Mouse (Mus musculus) urinary bladder, adult 2 months (tissue): ENCODE data around the gene St3gal3. TPM values are rescaled to one million over a fixed set of nuclear protein-coding genes. Genes with fewer than 3 reads are reported as not detected.

Experiments used
- DNase-seq: peaks from one replicate; pipeline ENCODE4 v3.0.0; 2022; ENCODE audit warnings: low spot score
- polyA plus RNA-seq: library from polyadenylated mRNA; depleted of rRNA; stranded (reverse); fragments of >200 nt; gene quantifications from 2 replicates; pipeline ENCODE4 v1.2.3, GENCODE M21; 2012

Gene St3gal3
- polyA plus RNA-seq, 1 experiment: 22.8 TPM

GRCm38 (mm10) chr4:117926545-117927482 is 207.9 kb downstream of the St3gal3 start:
- no peak for DNase-seq

DNA sequence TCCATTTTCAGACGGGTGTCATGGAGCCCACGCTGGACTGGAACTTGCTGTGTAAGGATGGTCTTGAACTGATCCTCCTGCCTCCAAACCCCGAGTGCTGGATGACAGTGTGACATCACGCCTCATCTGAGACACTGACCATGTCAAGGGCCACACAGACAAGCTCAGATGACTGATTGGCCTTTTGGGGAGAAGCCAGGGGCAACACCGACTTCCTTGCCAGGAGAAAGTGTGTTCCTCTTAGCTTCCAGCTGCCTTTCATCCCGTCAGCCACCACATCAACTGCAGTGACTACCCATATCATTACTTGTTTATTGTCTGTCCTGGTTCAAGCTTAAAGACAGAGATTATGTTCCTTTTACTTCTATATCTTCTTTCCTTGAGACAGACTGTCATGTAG is 209.8 kb downstream of the St3gal3 start:
- DNase-seq: no peak

DNA sequence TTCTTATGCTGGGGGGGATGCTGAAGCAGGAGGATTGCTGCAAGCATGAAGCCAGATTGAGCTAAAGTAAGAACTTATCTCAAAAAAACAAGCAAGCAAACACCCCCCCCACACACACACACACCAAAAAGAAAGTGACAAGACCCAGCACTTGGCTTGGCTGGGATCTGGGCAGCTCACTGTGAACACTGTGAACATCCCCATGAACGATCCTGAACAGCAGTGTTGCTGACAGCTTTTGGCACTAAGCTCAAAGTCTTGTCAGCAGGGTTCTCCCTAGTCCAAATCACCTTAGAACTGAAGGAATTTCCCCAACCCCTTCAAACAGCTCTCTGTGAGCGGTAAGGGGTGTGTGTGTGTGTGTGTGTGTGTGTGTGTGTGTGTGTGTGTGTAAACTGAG is 211.3 kb downstream of the St3gal3 start:
- DNase-seq: no peak

DNA sequence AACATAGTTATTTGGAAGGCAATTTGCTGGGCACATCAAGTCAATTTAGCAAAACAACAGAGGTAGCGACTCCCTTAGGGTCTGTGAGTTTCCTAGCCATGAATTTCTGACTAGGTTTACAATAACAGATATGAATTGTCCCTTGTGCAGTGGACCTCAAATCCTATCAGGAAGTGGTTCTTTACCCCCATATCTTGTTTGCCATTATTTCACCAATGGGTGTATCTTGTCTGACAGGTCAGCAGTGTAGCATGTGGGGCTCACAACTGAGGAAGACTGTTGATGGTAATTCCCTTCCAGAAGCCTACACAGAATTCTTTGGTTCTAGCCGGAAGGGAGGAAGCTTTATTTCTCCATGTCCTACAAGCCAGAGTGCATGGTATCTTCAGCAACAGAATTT is 213.4 kb downstream of the St3gal3 start:
- DNase-seq: no peak

- no peak for DNase-seq
Observed at GRCm38 (mm10) chr4:117918762-117919161, 216.0 kb downstream of the St3gal3 start.

DNA sequence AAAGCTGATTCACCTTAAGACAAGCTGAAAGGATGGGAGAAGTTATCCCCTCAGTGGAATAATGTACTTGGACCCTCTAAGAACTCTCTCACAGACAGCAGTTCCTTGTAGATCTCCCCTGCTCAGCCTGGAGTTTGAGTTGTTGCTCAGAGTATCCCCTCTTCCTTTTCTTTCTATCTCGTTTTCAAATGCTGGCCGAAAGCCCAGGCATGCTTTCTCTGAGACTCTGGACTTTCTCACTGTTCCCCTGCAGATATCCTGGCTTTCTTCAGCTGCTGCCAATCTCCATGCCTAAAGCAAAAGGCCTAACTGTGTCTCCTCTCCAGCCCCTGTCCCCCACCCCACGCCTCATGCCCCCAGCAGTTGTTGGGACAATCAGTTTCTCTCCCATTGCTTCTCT is 216.5 kb downstream of the St3gal3 start:
- no peak for DNase-seq

- no peak for DNase-seq
Observed at GRCm38 (mm10) chr4:117917847-117918246, 216.9 kb downstream of the St3gal3 start.

DNA sequence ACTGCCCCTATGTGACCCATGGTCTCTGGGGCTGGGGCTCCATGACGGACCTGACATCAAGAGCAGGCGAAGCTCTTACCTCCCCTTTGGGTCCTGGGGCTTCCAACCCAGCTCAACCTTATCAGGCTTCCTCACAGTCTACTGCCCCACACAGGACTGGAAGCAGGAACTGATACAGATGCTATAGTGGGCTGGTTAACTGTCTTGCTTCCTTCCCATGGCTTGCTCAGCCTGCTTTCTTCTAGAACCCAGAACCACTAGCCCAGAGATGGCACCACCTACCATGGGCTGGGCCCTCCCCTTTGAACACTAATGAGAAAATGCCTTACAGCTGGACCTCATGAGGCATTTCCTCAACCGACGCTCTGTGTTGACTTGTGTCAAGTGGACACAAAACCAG is 217.3 kb downstream of the St3gal3 start:
- DNase-seq: no peak

DNA sequence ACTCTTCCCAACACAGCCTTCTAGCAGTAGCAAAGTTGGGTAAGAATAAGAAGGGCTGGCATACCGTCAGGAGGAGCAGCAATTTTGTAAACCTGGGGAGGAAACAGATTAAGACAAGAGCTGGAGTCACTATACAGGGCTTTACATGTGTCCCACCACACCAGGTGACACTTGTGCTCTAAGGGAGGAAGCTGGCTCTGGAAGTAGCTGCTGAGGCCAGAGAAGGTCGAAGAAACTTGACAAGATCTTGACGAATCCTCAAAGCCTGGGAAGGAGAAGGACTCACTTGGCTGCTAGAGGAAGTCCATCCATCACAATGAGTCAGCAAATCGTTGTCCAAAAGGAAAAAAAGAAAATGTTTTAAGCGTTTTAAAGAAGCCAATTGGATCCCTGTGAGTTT is 218.3 kb downstream of the St3gal3 start:
- DNase-seq: no peak

DNA sequence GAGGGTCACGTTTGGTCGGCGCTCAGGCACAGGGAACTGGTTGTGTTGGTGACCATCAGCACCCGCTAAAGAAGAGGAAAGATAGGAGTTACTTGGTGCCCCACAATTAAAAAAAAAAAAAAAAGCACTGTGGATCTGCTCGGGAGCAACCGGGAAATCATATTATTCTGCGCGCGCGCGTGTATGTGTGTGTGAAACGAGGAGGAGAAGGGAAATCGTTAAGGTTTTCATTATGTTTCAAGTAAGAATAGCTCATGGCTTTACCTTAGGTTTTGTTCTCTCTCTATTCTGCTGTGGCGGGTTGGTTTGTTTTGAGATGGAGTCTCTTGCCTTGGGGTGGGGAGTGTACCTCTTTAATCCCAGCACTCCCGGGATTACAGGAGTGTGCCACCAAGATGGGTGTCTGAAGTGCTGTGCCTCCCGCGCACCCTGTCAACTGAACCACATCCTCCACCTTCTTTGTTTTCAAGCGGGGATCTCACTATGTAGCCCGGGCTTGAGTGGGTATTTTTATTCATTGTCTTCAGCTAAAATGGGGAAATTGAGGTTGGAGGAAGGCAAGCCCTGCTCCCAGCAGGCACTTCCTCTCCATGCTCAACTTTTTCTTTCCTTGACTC is 219.1 kb downstream of the St3gal3 start:
- no peak for DNase-seq

DNA sequence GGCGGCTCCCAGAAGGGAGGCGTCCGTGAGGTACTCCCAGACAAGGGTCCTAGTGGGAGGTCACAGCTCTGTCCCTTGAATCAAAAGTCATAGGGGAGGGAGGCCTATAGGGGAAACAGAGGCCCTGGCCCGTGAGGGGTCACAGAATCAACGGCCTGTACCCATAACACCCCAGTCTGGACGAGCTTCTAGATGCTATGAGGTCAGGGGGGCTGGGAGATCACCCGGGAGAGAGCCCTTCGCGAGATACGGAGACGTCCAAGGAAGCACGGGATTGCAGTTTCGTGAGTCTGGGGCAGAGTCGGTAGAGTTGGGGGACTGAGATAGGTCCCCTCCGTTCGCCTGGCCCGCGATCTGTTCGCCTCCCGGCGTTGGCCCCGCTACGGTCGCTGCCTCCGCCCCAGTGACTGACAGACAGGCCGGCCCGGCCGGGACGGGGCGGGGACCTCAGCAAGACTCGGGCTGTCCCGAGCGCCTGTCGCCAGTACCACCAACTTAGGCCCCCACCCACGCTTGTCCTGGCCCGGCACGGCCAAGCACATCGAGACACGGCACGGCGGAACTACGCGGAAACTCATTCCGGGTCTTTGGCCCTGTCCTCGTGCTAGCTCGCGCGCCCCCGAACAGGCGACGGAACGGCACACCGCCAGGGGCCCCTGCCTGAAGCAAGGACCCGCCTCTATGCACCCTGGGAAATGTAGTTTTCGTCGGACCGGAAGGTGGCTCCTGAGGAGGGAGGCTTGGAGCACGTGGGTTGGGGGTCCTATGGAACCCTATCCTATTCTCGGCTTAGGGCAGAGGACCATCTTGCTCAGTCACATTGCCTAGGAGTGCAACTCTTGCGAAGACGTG is 219.9 kb downstream of the St3gal3 start, which contains the start of gene Ipo13:
Gene Ipo13 (minus strand): TSS at position 409 of the 852 bp plus-strand sequence.
- DNase-seq: peak; percentile 96

GRCm38 (mm10) chr4:117914031-117914430 is 220.7 kb downstream of the St3gal3 start:
- no peak for DNase-seq

GRCm38 (mm10) chr4:117913421-117913820 is 221.3 kb downstream of the St3gal3 start:
- no peak for DNase-seq

DNA sequence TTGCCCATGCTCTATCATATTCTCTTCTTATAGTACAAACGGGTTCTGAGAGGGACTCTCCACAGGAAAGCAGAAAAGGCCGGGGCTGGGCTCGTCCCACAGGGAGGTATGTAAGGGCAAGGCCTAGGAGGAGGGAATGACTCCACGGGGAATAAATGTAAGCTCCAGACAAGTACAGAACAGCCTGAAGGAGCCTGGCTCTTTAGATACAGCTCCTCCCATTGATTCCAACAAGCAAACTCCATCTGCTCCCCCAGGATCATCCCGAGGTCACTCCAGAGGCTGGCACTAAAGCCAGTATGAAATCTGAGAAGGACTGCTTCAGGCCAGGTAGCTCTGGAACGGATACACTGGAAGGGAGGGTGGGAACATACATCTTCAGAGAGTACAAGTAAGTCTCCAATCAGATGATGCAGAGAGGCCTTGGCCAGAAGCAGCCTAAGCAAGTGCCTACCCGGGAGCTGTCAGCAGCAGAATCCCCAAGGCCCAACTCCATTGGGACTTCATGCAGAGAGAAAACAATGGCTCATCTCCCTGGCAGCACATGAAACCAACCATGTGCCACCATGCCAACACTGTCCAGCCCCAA is 221.9 kb downstream of the St3gal3 start:
- no peak for DNase-seq

DNA sequence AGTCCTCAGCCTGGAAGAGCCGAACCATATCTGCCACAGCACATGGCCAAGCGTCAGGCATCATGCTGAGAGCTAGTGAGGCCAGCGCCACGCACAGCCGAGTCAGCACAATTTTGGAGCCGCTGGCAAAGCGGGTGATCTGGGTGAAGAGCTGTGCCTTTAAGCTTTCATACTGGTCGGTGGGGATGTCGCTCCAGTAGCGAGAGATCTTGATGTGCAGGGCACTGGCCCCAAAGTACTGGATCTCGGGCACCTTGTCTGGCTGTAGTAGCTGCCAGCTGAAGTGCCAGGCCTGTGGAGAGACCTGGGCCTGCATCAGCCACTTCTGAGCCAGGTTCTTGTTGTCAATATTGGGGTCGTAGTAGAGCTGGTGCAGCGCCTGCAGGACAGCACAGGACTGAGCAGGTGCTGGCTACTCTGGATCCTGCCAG is 222.6 kb downstream of the St3gal3 start:
- no peak for DNase-seq

GRCm38 (mm10) chr4:117908834-117909453 is 225.8 kb downstream of the St3gal3 start:
- no peak for DNase-seq

GRCm38 (mm10) chr4:117906196-117906595 is 228.5 kb downstream of the St3gal3 start:
- no peak for DNase-seq

- no peak for DNase-seq
Observed at GRCm38 (mm10) chr4:117904761-117905160, 230.0 kb downstream of the St3gal3 start.

- no peak for DNase-seq
Observed at GRCm38 (mm10) chr4:117904094-117904493, 230.6 kb downstream of the St3gal3 start.

- no peak for DNase-seq
Observed at GRCm38 (mm10) chr4:117898111-117898510, 236.6 kb downstream of the St3gal3 start.

DNA sequence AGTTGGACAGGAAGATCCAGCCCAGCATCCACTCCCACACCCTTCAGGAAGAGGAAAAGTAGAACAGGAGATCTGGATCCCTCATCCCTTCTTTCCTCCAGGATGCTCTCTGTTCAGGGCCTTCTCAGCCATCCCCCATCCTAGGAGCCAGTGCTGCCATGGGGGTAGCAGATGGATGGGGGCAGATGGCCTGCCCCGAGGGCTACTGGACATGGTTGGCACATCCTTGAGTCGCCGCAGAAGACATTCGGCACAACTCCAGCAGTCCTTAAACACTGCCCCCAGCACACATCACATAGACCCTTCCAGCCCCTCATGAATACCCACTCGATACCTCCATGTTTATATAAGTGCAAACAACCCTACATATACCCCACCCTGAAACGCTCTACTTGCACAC is 238.7 kb downstream of the St3gal3 start:
- no peak for DNase-seq
